Mouse (Mus musculus): ENCODE measurements at regions not wholly inside any gene's neighbourhood (a gene's known extent, or its start where the extent isn't known, plus 50 kb on each side); places are given as distances from the start of the nearest gene placed in this dataset.

GRCm38 (mm10) chr4:131272060-131272459 is 327.9 kb downstream of the Matn1 start:
- 56% methylated on average over 7 of the region's 7 CpGs for WGBS
- DNase-seq (ENCODE audit: low spot score) (no peak), ATAC-seq (replicated peaks; ENCODE audit: low FRiP score) (no peak)
- H3K4me3 ChIP-seq (ENCODE audit: low read depth, low read length) = no peak overlapping the region
- H3K9me3 ChIP-seq (ENCODE audit: control insufficient read depth, low read length) = no peaks in the 10 kb centered on the region
- no peak overlapping the region for H3K27ac ChIP-seq (ENCODE audit: low read depth, low read length)
- no peak overlapping the region for H3K4me2 ChIP-seq
- H3K9ac ChIP-seq (ENCODE audit: low read depth, low read length) = no peak overlapping the region
- H3K4me1 ChIP-seq (replicated peaks; ENCODE audit: control insufficient read depth, insufficient read depth, low read length) = no peaks in the 10 kb centered on the region
- H3K36me3 ChIP-seq (ENCODE audit: control insufficient read depth, insufficient read depth, low read length) = no peaks in the 10 kb centered on the region
- H3K27me3 ChIP-seq (replicated peaks; ENCODE audit: control insufficient read depth, insufficient read depth, low read length) = 0 out of 2 replicates have a peak, but pooled peaks cover 3% of the 10 kb centered on the region

DNA sequence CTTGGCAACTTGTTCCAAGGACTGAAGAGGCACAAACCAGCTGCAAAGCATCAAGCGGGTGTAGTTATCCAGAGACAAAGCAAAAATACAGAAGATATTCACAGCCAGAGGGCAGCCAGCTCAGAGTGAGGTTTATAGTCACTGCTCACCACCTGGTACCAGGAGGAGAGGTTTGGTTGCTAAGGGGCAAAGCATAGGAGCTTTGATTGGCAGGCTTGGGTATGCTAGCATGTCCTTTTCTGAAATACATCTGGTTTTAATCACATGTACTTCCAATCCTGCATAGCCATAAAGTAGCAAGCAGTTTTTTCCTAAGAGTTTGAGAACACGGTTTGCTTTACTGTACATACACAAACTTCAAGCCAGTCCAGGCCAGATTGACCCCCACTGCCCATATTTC is 349.4 kb downstream of the Matn1 start:
- H3K4me3 ChIP-seq (ENCODE audit: low read depth, low read length) = no peak overlapping the region
- ATAC-seq (replicated peaks; ENCODE audit: low FRiP score) (no peak), DNase-seq (ENCODE audit: low spot score) (no peak)
- 74% methylated on average over 2 of the region's 2 CpGs for WGBS
- no peak overlapping the region for H3K27ac ChIP-seq (ENCODE audit: low read depth, low read length)
- no peak overlapping the region for H3K9ac ChIP-seq (ENCODE audit: low read depth, low read length)
- H3K27me3 ChIP-seq (replicated peaks; ENCODE audit: control insufficient read depth, insufficient read depth, low read length) = no peaks in the 10 kb centered on the region
- no peaks in the 10 kb centered on the region for H3K36me3 ChIP-seq (ENCODE audit: control insufficient read depth, insufficient read depth, low read length)
- no peak overlapping the region for H3K4me2 ChIP-seq
- H3K9me3 ChIP-seq (ENCODE audit: control insufficient read depth, low read length) = no peaks in the 10 kb centered on the region
- no peaks in the 10 kb centered on the region for H3K4me1 ChIP-seq (replicated peaks; ENCODE audit: control insufficient read depth, insufficient read depth, low read length)

DNA sequence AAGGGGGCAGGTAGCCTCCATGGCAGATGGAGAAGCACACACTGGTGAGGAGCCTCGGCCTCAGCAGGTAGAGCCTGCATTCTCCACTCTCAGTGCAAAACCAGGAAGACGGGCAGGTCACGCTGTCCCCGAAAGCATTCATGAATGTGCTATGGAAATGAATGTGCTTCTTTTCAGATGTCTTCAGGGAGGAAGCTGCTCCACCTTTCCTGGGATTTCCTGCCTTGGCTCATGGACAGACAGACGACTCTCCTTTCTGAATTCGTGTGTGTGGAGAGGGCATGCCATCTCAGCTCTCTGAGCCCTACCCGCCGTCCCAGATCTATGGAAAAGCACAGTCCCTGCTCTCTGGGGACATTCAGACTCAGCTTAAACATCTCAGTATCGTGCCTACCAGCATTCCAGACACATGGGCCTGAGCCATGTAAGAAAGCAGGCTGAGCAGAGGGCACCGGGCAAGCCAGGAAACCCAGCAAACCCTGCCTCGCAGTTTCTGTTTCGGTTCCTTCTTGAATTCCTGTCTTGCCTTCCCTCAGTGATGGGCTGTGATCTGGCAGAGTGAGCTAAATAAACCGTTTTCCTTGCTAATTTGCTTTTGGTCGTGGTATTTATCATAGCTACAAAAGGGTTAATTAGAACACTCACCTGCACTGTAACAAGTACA is 354.0 kb downstream of the Matn1 start:
- Histone ChIP-seq H3K4me1 (replicated peaks; ENCODE audit: control insufficient read depth, insufficient read depth, low read length) (no peaks in the 10 kb centered on the region), H3K4me2 (no peak overlapping the region), H3K9ac (ENCODE audit: low read depth, low read length) (no peak overlapping the region), H3K27me3 (replicated peaks; ENCODE audit: control insufficient read depth, insufficient read depth, low read length) (no peaks in the 10 kb centered on the region), H3K9me3 (ENCODE audit: control insufficient read depth, low read length) (no peaks in the 10 kb centered on the region), H3K27ac (ENCODE audit: low read depth, low read length) (no peak overlapping the region), H3K4me3 (ENCODE audit: low read depth, low read length) (no peak overlapping the region), H3K36me3 (ENCODE audit: control insufficient read depth, insufficient read depth, low read length) (no peaks in the 10 kb centered on the region)
- 76% methylated on average over 14 of the region's 14 CpGs for WGBS
- DNase-seq (ENCODE audit: low spot score) (no peak), ATAC-seq (replicated peaks; ENCODE audit: low FRiP score) (no peak)

DNA sequence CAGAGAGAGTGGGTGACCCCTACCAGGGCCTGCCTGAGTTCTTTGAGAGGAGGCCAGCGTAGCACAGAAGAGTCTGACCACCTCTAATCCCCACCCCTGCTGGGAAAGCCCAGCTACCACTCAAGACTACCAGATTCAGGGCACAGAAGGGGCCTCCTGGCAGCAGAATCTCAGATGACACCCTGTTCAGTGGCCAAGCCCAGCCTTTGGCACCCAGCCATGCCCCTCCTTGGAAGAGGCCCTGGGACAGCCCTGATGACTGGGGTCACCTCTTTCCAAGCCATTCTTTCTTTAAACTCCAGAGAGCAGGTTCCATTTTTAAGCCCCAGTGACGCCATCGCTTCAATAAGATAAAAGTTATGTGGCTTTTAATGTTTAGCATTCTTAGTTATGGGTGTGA is 359.8 kb downstream of the Matn1 start:
- Histone ChIP-seq H3K27me3 (replicated peaks; ENCODE audit: control insufficient read depth, insufficient read depth, low read length) (no peaks in the 10 kb centered on the region), H3K36me3 (ENCODE audit: control insufficient read depth, insufficient read depth, low read length) (no peaks in the 10 kb centered on the region), H3K4me1 (replicated peaks; ENCODE audit: control insufficient read depth, insufficient read depth, low read length) (no peaks in the 10 kb centered on the region), H3K9ac (ENCODE audit: low read depth, low read length) (no peak overlapping the region), H3K4me2 (no peak overlapping the region), H3K4me3 (ENCODE audit: low read depth, low read length) (no peak overlapping the region), H3K27ac (ENCODE audit: low read depth, low read length) (no peak overlapping the region), H3K9me3 (ENCODE audit: control insufficient read depth, low read length) (no peaks in the 10 kb centered on the region)
- ATAC-seq (replicated peaks; ENCODE audit: low FRiP score) (no peak), DNase-seq (ENCODE audit: low spot score) (no peak)
- WGBS = 77% methylated on average over 3 of the region's 3 CpGs

- Histone ChIP-seq H3K4me2 (no peak overlapping the region), H3K36me3 (ENCODE audit: control insufficient read depth, insufficient read depth, low read length) (no peaks in the 10 kb centered on the region), H3K27me3 (replicated peaks; ENCODE audit: control insufficient read depth, insufficient read depth, low read length) (no peaks in the 10 kb centered on the region), H3K27ac (ENCODE audit: low read depth, low read length) (no peak overlapping the region), H3K4me3 (ENCODE audit: low read depth, low read length) (no peak overlapping the region), H3K9ac (ENCODE audit: low read depth, low read length) (no peak overlapping the region), H3K9me3 (ENCODE audit: control insufficient read depth, low read length) (no peaks in the 10 kb centered on the region), H3K4me1 (replicated peaks; ENCODE audit: control insufficient read depth, insufficient read depth, low read length) (no peaks in the 10 kb centered on the region)
- no peak for ATAC-seq (replicated peaks; ENCODE audit: low FRiP score)
- 78% methylated on average over 12 of the region's 12 CpGs for WGBS
- no peak for DNase-seq (ENCODE audit: low spot score)
These were observed 360.2 kb downstream of the Matn1 start for GRCm38 (mm10) chr4:131304361-131304777.

- no peaks in the 10 kb centered on the region for H3K9me3 ChIP-seq (ENCODE audit: control insufficient read depth, low read length)
- no peaks in the 10 kb centered on the region for H3K4me1 ChIP-seq (replicated peaks; ENCODE audit: control insufficient read depth, insufficient read depth, low read length)
- H3K36me3 ChIP-seq (ENCODE audit: control insufficient read depth, insufficient read depth, low read length) = no peaks in the 10 kb centered on the region
- 60% methylated on average over 3 of the region's 3 CpGs for WGBS
- no peak overlapping the region for H3K9ac ChIP-seq (ENCODE audit: low read depth, low read length)
- H3K4me2 ChIP-seq = no peak overlapping the region
- H3K27me3 ChIP-seq (replicated peaks; ENCODE audit: control insufficient read depth, insufficient read depth, low read length) = no peaks in the 10 kb centered on the region
- ATAC-seq (replicated peaks; ENCODE audit: low FRiP score) (no peak), DNase-seq (ENCODE audit: low spot score) (no peak)
- H3K4me3 ChIP-seq (ENCODE audit: low read depth, low read length) = no peak overlapping the region
- H3K27ac ChIP-seq (ENCODE audit: low read depth, low read length) = no peak overlapping the region
These were observed 370.0 kb downstream of the Matn1 start for GRCm38 (mm10) chr4:131314231-131314630.

DNA sequence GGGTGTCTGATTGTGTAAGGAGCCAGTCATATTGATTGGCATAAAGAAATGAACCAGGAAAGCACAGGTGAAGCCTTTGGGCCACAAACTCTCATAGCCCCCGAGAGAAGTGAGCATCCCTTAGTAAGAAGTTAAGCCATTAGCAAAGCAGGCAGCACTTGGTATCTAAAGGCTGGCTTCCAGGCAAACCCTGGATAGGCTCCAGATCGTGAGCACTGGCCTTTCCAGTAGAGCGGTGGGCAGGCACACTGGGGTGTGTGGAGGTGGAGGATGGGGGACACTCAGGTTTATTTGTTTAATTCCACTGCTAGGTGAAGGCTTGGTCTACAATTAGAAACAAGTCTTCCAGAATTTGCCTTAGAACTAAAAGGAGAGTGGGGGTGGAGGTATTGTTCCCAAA is 371.9 kb downstream of the Matn1 start:
- Histone ChIP-seq H3K9ac (ENCODE audit: low read depth, low read length) (no peak overlapping the region), H3K4me3 (ENCODE audit: low read depth, low read length) (no peak overlapping the region), H3K36me3 (ENCODE audit: control insufficient read depth, insufficient read depth, low read length) (no peaks in the 10 kb centered on the region), H3K27me3 (replicated peaks; ENCODE audit: control insufficient read depth, insufficient read depth, low read length) (no peaks in the 10 kb centered on the region), H3K9me3 (ENCODE audit: control insufficient read depth, low read length) (no peaks in the 10 kb centered on the region), H3K27ac (ENCODE audit: low read depth, low read length) (no peak overlapping the region), H3K4me1 (replicated peaks; ENCODE audit: control insufficient read depth, insufficient read depth, low read length) (no peaks in the 10 kb centered on the region), H3K4me2 (no peak overlapping the region)
- WGBS = 75% methylated on average over 3 of the region's 3 CpGs
- DNase-seq (ENCODE audit: low spot score) = no peak
- no peak for ATAC-seq (replicated peaks; ENCODE audit: low FRiP score)

DNA sequence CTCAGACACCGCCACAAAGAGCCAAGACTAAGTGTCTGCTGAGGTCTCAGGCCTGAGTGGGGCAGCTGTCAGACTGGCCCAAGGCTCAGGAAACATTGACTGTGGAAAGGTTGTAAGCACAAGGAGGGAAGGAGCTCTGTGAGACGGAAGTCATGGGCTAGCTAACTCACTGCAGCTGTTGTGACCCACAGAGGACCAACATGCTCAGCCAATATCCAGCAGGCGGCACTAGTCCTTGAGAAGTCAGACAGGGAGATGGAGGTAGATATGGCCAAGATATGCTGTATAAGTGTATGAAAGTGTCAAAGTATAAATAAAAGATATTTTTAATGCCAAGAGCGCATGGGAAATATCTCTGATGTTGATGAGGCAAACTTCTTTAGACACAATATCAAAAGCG is 378.1 kb downstream of the Matn1 start:
- no peak overlapping the region for H3K9ac ChIP-seq (ENCODE audit: low read depth, low read length)
- ATAC-seq (replicated peaks; ENCODE audit: low FRiP score) = no peak
- H3K36me3 ChIP-seq (ENCODE audit: control insufficient read depth, insufficient read depth, low read length) = no peaks in the 10 kb centered on the region
- H3K27me3 ChIP-seq (replicated peaks; ENCODE audit: control insufficient read depth, insufficient read depth, low read length) = no peaks in the 10 kb centered on the region
- no peaks in the 10 kb centered on the region for H3K4me1 ChIP-seq (replicated peaks; ENCODE audit: control insufficient read depth, insufficient read depth, low read length)
- no peaks in the 10 kb centered on the region for H3K9me3 ChIP-seq (ENCODE audit: control insufficient read depth, low read length)
- no peak overlapping the region for H3K4me3 ChIP-seq (ENCODE audit: low read depth, low read length)
- no peak for DNase-seq (ENCODE audit: low spot score)
- no peak overlapping the region for H3K4me2 ChIP-seq
- 71% methylated on average over 5 of the region's 5 CpGs for WGBS
- no peak overlapping the region for H3K27ac ChIP-seq (ENCODE audit: low read depth, low read length)

- H3K4me3 ChIP-seq (ENCODE audit: low read depth, low read length) = no peak overlapping the region
These were observed 380.3 kb downstream of the Matn1 start for GRCm38 (mm10) chr4:131324486-131324885.

More at GRCm38 (mm10) chr4:131324486-131324885, 380.3 kb downstream of the Matn1 start:
- H3K4me1 ChIP-seq (replicated peaks; ENCODE audit: control insufficient read depth, insufficient read depth, low read length) = no peaks in the 10 kb centered on the region
- H3K9ac ChIP-seq (ENCODE audit: low read depth, low read length) = no peak overlapping the region
- no peaks in the 10 kb centered on the region for H3K9me3 ChIP-seq (ENCODE audit: control insufficient read depth, low read length)
- 73% methylated on average over 3 of the region's 3 CpGs for WGBS
- ATAC-seq (replicated peaks; ENCODE audit: low FRiP score) = no peak
- no peak overlapping the region for H3K4me2 ChIP-seq
- H3K27ac ChIP-seq (ENCODE audit: low read depth, low read length) = no peak overlapping the region
- no peak for DNase-seq (ENCODE audit: low spot score)
- no peaks in the 10 kb centered on the region for H3K36me3 ChIP-seq (ENCODE audit: control insufficient read depth, insufficient read depth, low read length)
- no peaks in the 10 kb centered on the region for H3K27me3 ChIP-seq (replicated peaks; ENCODE audit: control insufficient read depth, insufficient read depth, low read length)
